Mouse (Mus musculus): Measurements from ENCODE around the gene Cox7a1. TPM values are rescaled to one million over a fixed set of nuclear protein-coding genes. Genes with fewer than 3 reads are reported as not detected.

Gene Cox7a1
- polyA plus RNA-seq, 2 experiments: 2.7 to 4.5 TPM

GRCm38 (mm10) chr7:30154040-30154439 is 29.9 kb upstream of the Cox7a1 start:
- H3K36me3 ChIP-seq (ENCODE audit: control insufficient read depth, insufficient read depth, low read length): peaks cover 41% of the 10 kb centered on the region
- H3K27ac ChIP-seq (replicated peaks; ENCODE audit: low read depth, low read length): no peak overlapping the region
- DNase-seq (ENCODE audit: low spot score): no peak
- no peak for ATAC-seq (ENCODE audit: low FRiP score, low read depth)
- no peak overlapping the region for H3K4me2 ChIP-seq (replicated peaks; ENCODE audit: low read depth, low read length, severe bottlenecking)
- peaks cover 90% of the 10 kb centered on the region for H3K9me3 ChIP-seq (ENCODE audit: control insufficient read depth, low read length)
- no peaks in the 10 kb centered on the region for H3K27me3 ChIP-seq (ENCODE audit: control insufficient read depth, insufficient read depth, low read length)
- H3K4me1 ChIP-seq (ENCODE audit: control insufficient read depth, insufficient read depth, low read length): no peaks in the 10 kb centered on the region
- 85% methylated on average over 1 of the region's 1 CpGs for WGBS
- no peak overlapping the region for H3K4me3 ChIP-seq (replicated peaks; ENCODE audit: low read length)
- TF ChIP-seq POLR2A (IDR thresholded peaks at IDR 0.05; ENCODE audit: borderline replicate concordance, extremely low read depth, insufficient read depth, insufficient read length): no peak
- no peak overlapping the region for H3K9ac ChIP-seq (ENCODE audit: low read depth, low read length, severe bottlenecking)

GRCm38 (mm10) chr7:30155507-30155906 is 28.4 kb upstream of the Cox7a1 start:
- ATAC-seq (ENCODE audit: low FRiP score, low read depth): no peak
- no peak for DNase-seq (ENCODE audit: low spot score)
- Histone ChIP-seq H3K36me3 (ENCODE audit: control insufficient read depth, insufficient read depth, low read length) (peaks cover 44% of the 10 kb centered on the region), H3K27ac (replicated peaks; ENCODE audit: low read depth, low read length) (no peak overlapping the region), H3K4me2 (replicated peaks; ENCODE audit: low read depth, low read length, severe bottlenecking) (no peak overlapping the region), H3K9ac (ENCODE audit: low read depth, low read length, severe bottlenecking) (no peak overlapping the region), H3K9me3 (ENCODE audit: control insufficient read depth, low read length) (peaks cover 88% of the 10 kb centered on the region), H3K4me1 (ENCODE audit: control insufficient read depth, insufficient read depth, low read length) (no peaks in the 10 kb centered on the region), H3K4me3 (replicated peaks; ENCODE audit: low read length) (no peak overlapping the region), H3K27me3 (ENCODE audit: control insufficient read depth, insufficient read depth, low read length) (no peaks in the 10 kb centered on the region)
- 100% methylated on average over 3 of the region's 3 CpGs for WGBS
- TF ChIP-seq POLR2A (IDR thresholded peaks at IDR 0.05; ENCODE audit: borderline replicate concordance, extremely low read depth, insufficient read depth, insufficient read length): no peak

GRCm38 (mm10) chr7:30163113-30163512 is 20.8 kb upstream of the Cox7a1 start:
- Histone ChIP-seq H3K36me3 (ENCODE audit: control insufficient read depth, insufficient read depth, low read length) (peaks cover 83% of the 10 kb centered on the region), H3K4me2 (replicated peaks; ENCODE audit: low read depth, low read length, severe bottlenecking) (no peak overlapping the region), H3K9me3 (ENCODE audit: control insufficient read depth, low read length) (peaks cover 92% of the 10 kb centered on the region), H3K27ac (replicated peaks; ENCODE audit: low read depth, low read length) (no peak overlapping the region), H3K4me3 (replicated peaks; ENCODE audit: low read length) (no peak overlapping the region), H3K4me1 (ENCODE audit: control insufficient read depth, insufficient read depth, low read length) (peaks cover 2% of the 10 kb centered on the region), H3K9ac (ENCODE audit: low read depth, low read length, severe bottlenecking) (no peak overlapping the region), H3K27me3 (ENCODE audit: control insufficient read depth, insufficient read depth, low read length) (no peaks in the 10 kb centered on the region)
- 96% methylated on average over 5 of the region's 5 CpGs for WGBS
- DNase-seq (ENCODE audit: low spot score) (no peak), ATAC-seq (ENCODE audit: low FRiP score, low read depth) (no peak)
- TF ChIP-seq POLR2A (IDR thresholded peaks at IDR 0.05; ENCODE audit: borderline replicate concordance, extremely low read depth, insufficient read depth, insufficient read length): no peak

- H3K9ac ChIP-seq (ENCODE audit: low read depth, low read length, severe bottlenecking): no peak overlapping the region
- H3K9me3 ChIP-seq (ENCODE audit: control insufficient read depth, low read length): peaks cover 77% of the 10 kb centered on the region
- peaks cover 67% of the 10 kb centered on the region for H3K36me3 ChIP-seq (ENCODE audit: control insufficient read depth, insufficient read depth, low read length)
- 97% methylated on average over 2 of the region's 2 CpGs for WGBS
- H3K4me3 ChIP-seq (replicated peaks; ENCODE audit: low read length): no peak overlapping the region
- H3K27me3 ChIP-seq (ENCODE audit: control insufficient read depth, insufficient read depth, low read length): no peaks in the 10 kb centered on the region
- no peak overlapping the region for H3K4me2 ChIP-seq (replicated peaks; ENCODE audit: low read depth, low read length, severe bottlenecking)
- peaks cover 3% of the 10 kb centered on the region for H3K4me1 ChIP-seq (ENCODE audit: control insufficient read depth, insufficient read depth, low read length)
- no peak for TF ChIP-seq POLR2A (IDR thresholded peaks at IDR 0.05; ENCODE audit: borderline replicate concordance, extremely low read depth, insufficient read depth, insufficient read length)
- H3K27ac ChIP-seq (replicated peaks; ENCODE audit: low read depth, low read length): no peak overlapping the region
- DNase-seq (ENCODE audit: low spot score) (no peak), ATAC-seq (ENCODE audit: low FRiP score, low read depth) (no peak)
Measured at GRCm38 (mm10) chr7:30164745-30165144, 19.2 kb upstream of the Cox7a1 start.

GRCm38 (mm10) chr7:30168914-30169582 is 14.9 kb upstream of the Cox7a1 start:
- Histone ChIP-seq H3K27ac (replicated peaks; ENCODE audit: low read depth, low read length) (peak overlapping the region; percentile 94), H3K9me3 (ENCODE audit: control insufficient read depth, low read length) (peaks cover 37% of the 10 kb centered on the region), H3K4me1 (ENCODE audit: control insufficient read depth, insufficient read depth, low read length) (peaks cover 10% of the 10 kb centered on the region), H3K9ac (ENCODE audit: low read depth, low read length, severe bottlenecking) (peak overlapping the region; percentile 92), H3K4me3 (replicated peaks; ENCODE audit: low read length) (peak overlapping the region; percentile 74), H3K36me3 (ENCODE audit: control insufficient read depth, insufficient read depth, low read length) (peaks cover 29% of the 10 kb centered on the region), H3K4me2 (replicated peaks; ENCODE audit: low read depth, low read length, severe bottlenecking) (peak overlapping the region; percentile 67), H3K27me3 (ENCODE audit: control insufficient read depth, insufficient read depth, low read length) (no peaks in the 10 kb centered on the region)
- peak; percentile 58 for DNase-seq (ENCODE audit: low spot score)
- WGBS: 3% methylated on average over 21 of the region's 21 CpGs
- peak; percentile 18 for ATAC-seq (ENCODE audit: low FRiP score, low read depth)
- TF ChIP-seq POLR2A (IDR thresholded peaks at IDR 0.05; ENCODE audit: borderline replicate concordance, extremely low read depth, insufficient read depth, insufficient read length): no peak

All from limb, embryonic 14.5 days (tissue).